Mouse (Mus musculus) C2C12 (cell line): Measurements from ENCODE around the gene Trpm5. TPM values are rescaled to one million over a fixed set of nuclear protein-coding genes. Genes with fewer than 3 reads are reported as not detected.
A peak's percentile ranks its signal among the peaks of the same experiment; 100 is the strongest.

Experiments used
- H3K27me3 ChIP-seq: one replicate; pipeline ENCODE4 v1.6.1; 2011; ENCODE audit not compliant: control insufficient read depth, insufficient read depth, insufficient read length
- H3K36me3 ChIP-seq: one replicate; pipeline ENCODE4 v1.6.1; 2011; ENCODE audit not compliant: control insufficient read depth, insufficient read depth
- H3K4me3 ChIP-seq: one replicate; pipeline ENCODE4 v1.5.1; 2011; ENCODE audit warnings: mild to moderate bottlenecking, control low read depth; ENCODE audit not compliant: poor library complexity, insufficient read depth, severe bottlenecking
- H3K79me2 ChIP-seq: one replicate; pipeline ENCODE4 v1.6.1; 2011; ENCODE audit not compliant: control insufficient read depth, insufficient read depth
- H3K79me3 ChIP-seq: one replicate; pipeline ENCODE4 v1.6.1; 2011; ENCODE audit warnings: low read depth, control low read depth
- H3ac ChIP-seq: one replicate; pipeline ENCODE3; 2011; ENCODE audit warnings: low read depth; ENCODE audit not compliant: control insufficient read depth, insufficient read length
- CEBPB ChIP-seq: IDR thresholded peaks from one replicate; pipeline ENCODE4 v1.6.1; 2011; ENCODE audit warnings: low read depth, mild to moderate bottlenecking, control low read depth, moderate library complexity
- CTCF ChIP-seq: IDR thresholded peaks from one replicate; pipeline ENCODE4 v1.5.1; 2011; ENCODE audit not compliant: control insufficient read depth, insufficient read depth, insufficient read length
- FOSL1 ChIP-seq: IDR thresholded peaks from one replicate; pipeline ENCODE4 v1.8.0; 2011; ENCODE audit warnings: mild to moderate bottlenecking, low read length; ENCODE audit not compliant: poor library complexity, insufficient read depth, severe bottlenecking
- MAX ChIP-seq: IDR thresholded peaks from one replicate; pipeline ENCODE4 v1.6.1; 2011; ENCODE audit warnings: mild to moderate bottlenecking, control low read depth
- MYOD1 ChIP-seq: IDR thresholded peaks from one replicate; pipeline ENCODE4 v1.6.1; 2011; ENCODE audit warnings: low read depth; ENCODE audit not compliant: control insufficient read depth, insufficient read length
- MYOG ChIP-seq: IDR thresholded peaks from one replicate; pipeline ENCODE4 v1.6.1; 2011; ENCODE audit not compliant: control insufficient read depth, insufficient read length; ENCODE audit errors: extremely low read depth
- USF1 ChIP-seq: IDR thresholded peaks from one replicate; pipeline ENCODE4 v1.6.1; 2011; ENCODE audit warnings: low read depth, mild to moderate bottlenecking, control low read depth, moderate library complexity
- polyA plus RNA-seq: library from polyadenylated mRNA; unstranded; fragments of >200 nt; fragmentation: generic; extraction: Trizol; gene quantifications from one replicate; pipeline ENCODE4 v1.2.1, GENCODE M21; 2012; ENCODE audit warnings: missing spikeins

Trpm5 gene
- polyA plus RNA-seq, 1 experiment, result 2.7 TPM

DNA sequence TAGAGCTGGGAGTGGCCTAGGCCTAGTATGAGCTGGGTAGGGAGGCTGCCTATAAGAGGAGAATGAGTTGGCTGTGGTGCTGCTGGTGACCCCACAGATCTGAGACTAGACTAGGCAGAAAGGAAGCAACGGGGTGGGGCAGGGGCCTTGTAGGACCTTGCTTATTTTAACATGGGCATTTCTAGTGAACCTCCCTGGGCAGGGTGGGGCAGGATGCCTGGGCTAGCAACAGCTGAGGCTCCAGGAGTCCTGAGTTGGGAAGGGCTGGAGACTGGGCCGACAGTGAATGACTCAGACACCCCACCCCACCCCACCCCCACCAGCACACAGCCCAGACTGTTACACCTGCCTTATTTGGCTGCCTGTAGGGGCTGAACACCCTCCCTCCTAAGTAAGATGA, 31.7 kb downstream of the Trpm5 start:
- peaks cover 49% of the 10 kb centered on the region for H3K79me2 ChIP-seq
- H3K27me3 ChIP-seq, result no peaks in the 10 kb centered on the region
- H3ac ChIP-seq, result no peak overlapping the region
- H3K4me3 ChIP-seq, result no peak overlapping the region
- no peak for TF ChIP-seq MYOD1
- TF ChIP-seq MYOG, result no peak
- no peak for TF ChIP-seq MAX
- TF ChIP-seq CTCF, result no peak
- no peak for TF ChIP-seq USF1
- no peak for TF ChIP-seq CEBPB
- no peak for TF ChIP-seq FOSL1
- peaks cover 29% of the 10 kb centered on the region for H3K79me3 ChIP-seq
- peaks cover 62% of the 10 kb centered on the region for H3K36me3 ChIP-seq

DNA sequence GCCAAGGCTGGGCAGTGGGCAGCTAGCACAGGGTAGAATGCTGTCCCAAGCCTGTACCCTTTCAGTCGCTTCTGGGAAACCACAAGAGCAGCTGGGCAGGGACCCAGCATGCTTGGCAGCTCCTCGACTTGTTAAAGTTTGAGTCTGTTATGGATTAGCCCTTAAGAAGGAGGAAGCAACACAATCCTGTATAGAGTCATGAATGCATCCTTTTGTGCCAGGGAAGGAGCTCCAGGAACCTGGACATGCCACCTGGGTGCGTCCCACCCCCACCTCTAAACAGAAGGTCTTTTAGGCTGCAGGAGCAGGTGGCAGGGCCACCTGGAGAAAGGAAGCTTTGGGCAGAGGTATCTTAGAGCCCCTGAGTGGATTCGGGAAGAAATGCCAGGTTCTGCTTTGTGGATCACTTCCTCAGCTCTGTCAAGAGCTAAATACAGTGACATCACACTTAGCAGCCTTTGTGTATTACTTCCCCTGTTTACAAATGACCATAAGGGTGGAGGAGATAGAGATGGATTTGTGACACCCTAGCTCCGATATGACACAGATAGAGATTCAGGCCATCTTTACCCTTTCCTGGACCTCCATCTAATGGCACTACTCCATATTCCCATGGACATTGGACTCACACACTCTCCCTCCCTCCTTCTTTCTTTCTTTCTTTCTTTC, 35.1 kb downstream of the Trpm5 start:
- Histone ChIP-seq H3K79me2 (peaks cover 82% of the 10 kb centered on the region), H3K27me3 (no peaks in the 10 kb centered on the region), H3K4me3 (no peak overlapping the region), H3ac (no peak overlapping the region), H3K79me3 (peaks cover 63% of the 10 kb centered on the region), H3K36me3 (peaks cover 50% of the 10 kb centered on the region)
- TF ChIP-seq MYOD1 (no peak), FOSL1 (no peak), MYOG (no peak), CEBPB (no peak), MAX (no peak), CTCF (no peak), USF1 (no peak)

DNA sequence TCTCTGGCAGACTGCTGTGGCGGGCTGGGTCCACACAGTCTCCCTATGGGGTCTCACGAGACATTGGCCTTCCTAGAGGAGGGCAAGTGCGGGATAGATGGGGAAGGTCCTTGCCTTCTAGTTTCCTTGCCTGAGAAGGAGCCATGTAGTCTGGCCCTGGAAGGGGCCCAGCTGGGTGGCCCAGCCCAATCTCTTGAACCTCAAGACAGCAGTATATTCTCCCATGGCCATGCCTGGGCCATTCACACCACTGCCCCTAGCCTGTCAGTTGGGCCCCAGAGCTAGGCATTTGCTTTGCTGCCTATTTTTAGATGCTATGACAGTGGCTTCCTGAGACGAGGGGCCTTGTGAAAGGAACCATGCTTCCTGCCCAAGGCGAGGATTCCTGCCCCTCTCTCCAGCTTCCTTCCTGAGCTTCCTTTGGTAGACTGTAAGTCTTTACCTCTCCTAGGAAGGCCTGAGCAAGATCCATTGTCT, 36.2 kb downstream of the Trpm5 start:
- no peak for TF ChIP-seq FOSL1
- no peak for TF ChIP-seq MYOG
- no peak for TF ChIP-seq CTCF
- no peak for TF ChIP-seq USF1
- no peak for TF ChIP-seq CEBPB
- TF ChIP-seq MAX, result no peak
- no peak for TF ChIP-seq MYOD1
- H3ac ChIP-seq, result no peak overlapping the region
- peaks cover 71% of the 10 kb centered on the region for H3K79me3 ChIP-seq
- H3K79me2 ChIP-seq, result peaks cover 93% of the 10 kb centered on the region
- H3K27me3 ChIP-seq, result no peaks in the 10 kb centered on the region
- no peak overlapping the region for H3K4me3 ChIP-seq
- peaks cover 40% of the 10 kb centered on the region for H3K36me3 ChIP-seq

DNA sequence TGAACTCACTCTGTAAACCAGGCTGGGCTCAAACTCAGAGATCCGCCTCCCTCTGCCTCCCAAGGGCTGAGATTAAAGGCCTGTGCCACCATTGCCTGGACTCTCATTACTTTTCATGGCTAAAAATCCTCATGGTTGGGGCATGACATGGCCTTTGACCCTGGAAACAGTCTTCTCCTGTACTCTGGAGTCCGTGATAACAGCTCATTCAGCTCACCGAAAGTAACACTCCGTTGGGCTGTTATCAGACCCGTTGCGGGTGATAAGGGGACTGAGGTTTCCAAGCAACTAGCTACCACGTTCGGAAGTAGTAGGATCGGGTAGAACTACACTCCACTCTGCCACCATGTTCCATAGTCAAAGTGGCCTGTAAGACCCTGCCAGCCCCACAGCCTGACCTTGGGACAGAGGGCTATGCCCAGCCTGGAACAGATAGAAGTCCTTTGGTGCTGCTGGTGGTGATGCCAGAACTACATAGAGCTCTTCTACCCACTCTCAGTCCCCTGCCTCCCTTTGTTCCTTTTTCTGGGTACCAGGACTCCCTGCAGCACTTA, 36.7 kb downstream of the Trpm5 start:
- peaks cover 73% of the 10 kb centered on the region for H3K79me3 ChIP-seq
- H3K27me3 ChIP-seq, result no peaks in the 10 kb centered on the region
- peaks cover 34% of the 10 kb centered on the region for H3K36me3 ChIP-seq
- H3K4me3 ChIP-seq, result no peak overlapping the region
- TF ChIP-seq MAX, result no peak
- no peak for TF ChIP-seq MYOG
- no peak for TF ChIP-seq USF1
- no peak overlapping the region for H3ac ChIP-seq
- peaks cover 98% of the 10 kb centered on the region for H3K79me2 ChIP-seq

DNA sequence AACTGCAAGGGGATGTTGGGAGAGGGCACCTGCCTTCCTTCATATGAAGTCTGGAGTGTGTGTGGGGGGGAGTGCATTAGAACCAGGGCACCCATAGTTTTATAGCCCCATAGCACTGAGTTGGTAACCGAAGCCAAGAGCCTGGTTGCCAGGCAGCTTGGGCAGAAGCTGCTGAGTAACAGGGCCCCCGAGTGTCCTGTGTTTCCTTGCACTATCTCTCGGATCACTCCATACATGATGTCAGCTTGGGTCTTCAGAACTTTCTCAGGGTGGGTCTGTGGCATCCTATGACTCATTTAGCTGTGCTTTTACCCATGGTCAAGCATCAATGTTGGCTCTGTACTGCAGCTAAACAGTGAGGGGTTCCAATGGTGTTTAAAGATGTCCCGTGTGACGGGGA, 37.4 kb downstream of the Trpm5 start:
- TF ChIP-seq MYOG, result no peak
- no peak for TF ChIP-seq CEBPB
- no peak for TF ChIP-seq MAX
- no peak for TF ChIP-seq CTCF
- no peak for TF ChIP-seq MYOD1
- TF ChIP-seq USF1, result no peak
- TF ChIP-seq FOSL1, result no peak
- Histone ChIP-seq H3K27me3 (no peaks in the 10 kb centered on the region), H3K79me2 (peaks cover 93% of the 10 kb centered on the region), H3K79me3 (peaks cover 73% of the 10 kb centered on the region), H3ac (no peak overlapping the region), H3K36me3 (peaks cover 27% of the 10 kb centered on the region), H3K4me3 (no peak overlapping the region)

DNA sequence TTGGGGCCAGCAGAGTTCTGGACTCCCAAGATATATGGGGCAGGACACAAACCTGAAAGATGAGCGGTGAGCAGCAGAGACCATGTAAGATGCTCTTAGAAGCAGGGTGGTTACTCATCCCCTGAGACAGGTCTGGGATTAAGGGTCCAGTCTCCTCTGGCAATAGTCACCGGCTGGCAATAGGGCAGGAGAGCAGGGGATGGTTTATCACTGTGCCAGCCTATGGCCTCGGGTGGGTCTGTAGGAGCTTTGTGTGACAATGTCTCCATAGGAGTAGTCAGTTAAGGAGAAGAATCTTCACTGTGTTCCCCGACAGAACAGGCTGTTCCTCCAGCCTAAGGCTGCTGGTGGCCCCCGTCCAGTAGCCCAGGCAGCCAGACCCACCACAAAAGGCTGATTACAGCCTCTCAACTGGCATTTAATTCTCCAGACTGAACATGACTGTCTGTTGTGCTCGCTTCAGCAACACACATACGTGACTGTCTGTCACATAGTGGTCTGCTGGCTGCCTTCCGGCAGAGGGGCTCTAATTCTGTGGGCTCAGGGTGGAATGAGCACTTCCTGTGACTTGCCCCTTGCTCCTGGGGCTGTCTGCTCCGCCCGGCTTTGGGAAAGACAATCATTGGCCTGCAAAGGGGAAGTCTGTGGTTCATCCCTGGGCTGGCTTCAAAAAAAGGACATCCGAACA, 38.8 kb downstream of the Trpm5 start:
- H3K36me3 ChIP-seq, result peaks cover 24% of the 10 kb centered on the region
- TF ChIP-seq MYOD1 (no peak), CTCF (no peak), MAX (no peak), CEBPB (no peak), FOSL1 (no peak), USF1 (no peak)
- H3K4me3 ChIP-seq, result no peak overlapping the region
- peaks cover 79% of the 10 kb centered on the region for H3K79me2 ChIP-seq
- peak overlapping the region; percentile 37 for H3ac ChIP-seq
- H3K27me3 ChIP-seq, result no peaks in the 10 kb centered on the region
- H3K79me3 ChIP-seq, result peaks cover 65% of the 10 kb centered on the region
